Mouse (Mus musculus) right cerebral cortex, adult 18-20 months (tissue): ENCODE measurements around the gene Itgb3.

Source experiments
- DNase-seq: peaks from one replicate; pipeline ENCODE4 v3.0.0; 2022; ENCODE audit warnings: mixed read lengths

The Itgb3 gene

DNA sequence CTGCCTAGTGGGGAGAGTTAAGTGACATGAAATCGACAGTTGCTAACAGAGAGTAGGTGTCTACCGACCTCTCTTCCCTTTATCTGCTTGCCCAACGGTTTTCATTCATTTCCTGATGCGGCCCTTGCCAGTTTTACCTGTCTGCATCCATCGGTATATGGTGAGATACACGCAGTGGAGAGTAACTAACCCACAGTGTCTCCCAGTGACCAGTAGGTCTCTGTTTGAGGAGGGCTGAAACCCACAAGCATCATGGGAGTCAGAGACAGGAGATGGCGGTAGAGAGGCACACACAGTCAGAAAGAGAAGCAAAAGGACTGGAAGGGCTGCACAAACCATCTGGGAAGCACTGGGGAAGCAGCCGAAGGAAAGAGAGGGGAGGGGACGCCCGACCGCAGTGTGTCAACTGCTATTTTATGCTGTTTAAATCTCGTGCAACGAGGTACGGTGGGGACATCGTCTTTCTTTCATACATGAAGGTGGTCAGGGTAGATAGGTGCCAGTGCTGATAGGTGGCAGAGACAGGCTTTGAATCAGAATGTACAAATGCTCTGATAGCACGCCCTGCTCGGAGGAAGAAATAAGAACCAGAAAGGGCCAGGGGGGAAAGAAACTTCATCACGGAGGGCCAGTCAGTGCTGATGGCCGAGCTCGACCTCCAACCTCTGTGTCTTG, 53.9 kb downstream of the Itgb3 start:
- DNase-seq = peak; percentile 32

DNA sequence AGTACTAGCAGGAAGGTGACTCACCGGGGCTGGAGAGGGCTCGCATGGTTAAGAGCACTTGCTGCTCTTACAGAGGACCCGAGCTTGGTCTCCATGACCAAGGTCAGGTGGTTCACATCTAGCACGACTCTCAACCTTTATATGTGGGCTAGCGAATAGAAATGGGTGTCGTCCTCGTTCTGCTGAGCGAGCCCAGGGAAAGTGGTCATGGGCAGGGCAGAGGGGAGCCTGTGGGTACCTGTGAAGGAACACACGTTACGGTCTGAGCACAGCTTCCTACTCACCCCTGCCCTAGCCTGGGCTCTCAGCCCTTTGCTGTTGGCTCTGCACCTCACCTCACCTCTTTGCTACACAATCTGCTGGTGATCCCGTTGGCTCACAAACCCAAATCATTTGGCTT, 54.8 kb downstream of the Itgb3 start:
- no peak for DNase-seq

DNA sequence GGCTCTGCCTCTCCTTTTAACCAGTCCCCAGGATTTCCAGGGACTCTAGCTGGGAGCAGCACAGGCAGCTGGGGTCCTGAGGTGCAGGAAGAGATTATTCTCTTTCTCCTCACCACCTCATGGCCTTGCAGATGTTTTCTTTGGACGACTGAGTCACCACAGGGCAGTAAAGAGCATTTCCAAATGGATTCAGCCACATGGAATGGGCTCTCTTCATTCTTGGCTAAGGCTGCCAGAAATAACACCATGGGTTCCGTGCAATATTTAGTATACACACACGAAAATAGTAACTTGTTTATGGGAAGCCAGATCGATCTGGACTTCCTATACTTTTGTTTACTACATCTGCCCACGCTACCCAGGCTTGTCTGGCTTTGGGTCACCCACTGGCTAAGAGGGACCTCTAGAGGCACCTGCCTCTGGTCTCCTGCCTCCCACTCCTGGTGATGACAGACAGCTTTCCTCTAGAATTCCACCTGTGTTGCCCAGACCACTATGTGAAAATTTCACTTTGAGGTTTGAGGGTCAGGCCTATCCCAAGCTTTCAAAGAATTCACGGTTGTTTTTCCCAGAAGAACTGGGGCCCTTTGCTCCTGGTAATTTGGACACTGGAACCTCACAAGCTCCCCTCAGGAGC, 55.6 kb downstream of the Itgb3 start:
- no peak for DNase-seq

GRCm38 (mm10) chr11:104663878-104664261, 56.1 kb downstream of the Itgb3 start:
- DNase-seq = no peak

GRCm38 (mm10) chr11:104664441-104664840, 56.6 kb downstream of the Itgb3 start:
- DNase-seq = no peak

GRCm38 (mm10) chr11:104667399-104667798, 59.6 kb downstream of the Itgb3 start:
- DNase-seq = no peak

GRCm38 (mm10) chr11:104673412-104673811, 65.6 kb downstream of the Itgb3 start:
- no peak for DNase-seq

DNA sequence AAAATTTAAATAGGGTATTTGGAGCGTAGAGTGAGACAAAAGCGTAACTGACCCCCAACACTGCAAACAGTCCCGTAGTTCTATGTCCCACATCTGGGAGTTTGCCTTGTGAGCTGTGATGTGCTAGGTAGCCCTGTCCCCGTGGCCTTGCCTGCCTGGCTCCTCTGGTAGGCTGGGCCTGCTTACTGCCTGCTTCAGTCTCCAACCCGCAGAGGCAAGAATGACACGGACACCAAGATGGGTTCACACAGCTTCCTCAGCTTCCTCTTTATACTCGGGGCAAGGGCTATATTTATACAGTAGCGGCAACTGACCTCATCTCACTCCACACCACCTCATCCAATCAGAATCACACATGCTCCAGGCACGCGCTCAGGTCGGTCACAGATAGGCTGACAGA, 67.0 kb downstream of the Itgb3 start:
- no peak for DNase-seq

GRCm38 (mm10) chr11:104685548-104685947, 77.7 kb downstream of the Itgb3 start, which contains the start of gene Gm11639:
Gene Gm11639 (plus strand): TSS chr11:104685707.
- no peak for DNase-seq

DNA sequence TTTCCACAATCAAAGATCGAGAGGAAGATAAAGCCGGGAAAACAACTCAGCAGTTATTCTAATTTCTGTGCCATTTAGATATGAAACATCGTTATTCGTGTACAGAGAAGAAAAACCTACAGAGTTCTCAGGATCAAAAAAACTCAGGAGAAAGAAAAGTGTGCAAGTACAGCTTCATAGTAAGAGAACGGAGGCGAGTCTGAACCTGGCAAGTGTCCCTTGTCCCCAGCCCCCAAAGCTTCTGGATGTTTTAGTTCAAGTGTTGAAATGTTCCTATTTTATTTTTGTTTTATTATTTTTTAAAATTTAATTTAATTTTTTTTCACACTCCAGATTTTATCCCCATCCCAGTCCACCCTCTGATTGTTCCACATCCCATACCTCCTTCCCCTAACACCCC, 85.4 kb downstream of the Itgb3 start:
- peak; percentile 48 for DNase-seq

GRCm38 (mm10) chr11:104704097-104704496, 96.3 kb downstream of the Itgb3 start:
- DNase-seq = no peak

DNA sequence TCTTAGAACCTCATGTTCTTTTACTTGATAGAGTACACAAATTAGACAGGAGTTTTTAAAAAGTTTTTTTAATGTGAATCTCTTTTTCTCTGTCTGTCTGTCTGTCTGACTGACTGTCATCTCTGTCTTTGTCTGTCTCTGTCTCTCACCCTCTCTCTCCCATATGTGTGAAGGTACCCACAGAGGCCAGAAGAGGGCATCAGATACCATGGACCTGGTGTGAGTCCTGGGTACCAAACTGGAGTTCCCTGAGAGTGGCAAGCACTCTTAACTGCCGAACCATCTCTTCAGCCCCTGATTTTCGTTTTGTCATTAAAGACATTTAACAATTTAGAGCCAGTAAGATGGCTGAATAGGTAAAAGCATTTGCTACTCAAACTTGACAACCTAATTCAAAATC, 99.3 kb downstream of the Itgb3 start:
- no peak for DNase-seq
